Mouse (Mus musculus) thymus, adult 2 months (tissue): Measurements from ENCODE around the gene Pkp1.

Source experiments
- CTCF ChIP-seq: fragments of 200-500 bp; IDR thresholded peaks from 2 replicates; pipeline ENCODE4 v1.5.1; 2012; ENCODE audit warnings: mild to moderate bottlenecking, control low read depth, low read length, moderate library complexity, borderline replicate concordance; ENCODE audit not compliant: control insufficient read depth, poor library complexity, insufficient read depth; ENCODE audit errors: extremely low read depth
- POLR2A ChIP-seq: fragments of 200-500 bp; IDR thresholded peaks from 2 replicates; pipeline ENCODE4 v1.6.1; 2012; ENCODE audit warnings: mild to moderate bottlenecking, low read length, control low read depth, moderate library complexity; ENCODE audit not compliant: control insufficient read depth, poor library complexity, insufficient read depth; ENCODE audit errors: extremely low read depth

GRCm38 (mm10) chr1:135834206-135834859 is 84.7 kb downstream of the Pkp1 start:
- TF ChIP-seq CTCF = no peak
- TF ChIP-seq POLR2A = no peak
